Mouse (Mus musculus): Measurements from ENCODE around the gene 4933427D14Rik. TPM values are rescaled to one million over a fixed set of nuclear protein-coding genes. Genes with fewer than 3 reads are reported as not detected.
A peak's percentile ranks its signal among the peaks of the same experiment; 100 is the strongest.

4933427D14Rik gene
- polyA plus RNA-seq (2017; shearing (Covaris generic)) = 10 to 100 TPM; 19.2 to 24.4 TPM

DNA sequence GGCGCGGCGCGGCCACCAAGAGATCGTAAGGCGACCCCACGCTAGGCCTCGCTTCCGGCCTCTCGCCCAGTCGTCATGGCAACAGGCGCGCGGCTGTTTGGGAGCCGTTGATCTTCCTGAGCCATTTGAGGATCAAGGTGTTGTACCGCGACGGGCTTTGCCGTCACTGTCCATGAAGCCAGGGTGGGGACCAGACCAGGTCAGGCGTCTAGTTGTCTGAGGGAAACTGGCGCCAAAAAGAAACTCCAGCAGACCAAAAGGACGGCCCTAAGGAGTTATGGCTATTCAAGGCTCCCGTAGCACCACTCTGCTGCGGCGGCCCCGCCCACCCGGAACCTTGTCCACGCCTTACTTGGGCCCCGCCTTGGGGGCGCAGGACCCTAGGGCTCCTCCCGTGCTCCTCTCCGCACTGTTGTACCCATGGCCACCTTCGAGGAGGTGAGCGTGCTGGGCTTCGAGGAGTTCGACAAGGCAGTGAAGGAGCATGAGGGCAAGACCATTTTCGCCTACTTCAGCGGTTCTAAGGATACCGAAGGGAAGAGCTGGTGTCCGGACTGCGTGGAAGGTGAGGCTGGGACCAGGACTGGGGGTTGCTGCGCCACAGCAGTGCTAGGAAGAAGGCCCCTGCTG, at the start of gene 4933427D14Rik, which contains the start of gene Txndc17:
4933427D14Rik (minus strand) TSS at position 256 of the 630 bp plus-strand sequence.
Txndc17 (plus strand) TSS at position 344 of the 630 bp plus-strand sequence.
- ATAC-seq = peak; percentile 92

DNA sequence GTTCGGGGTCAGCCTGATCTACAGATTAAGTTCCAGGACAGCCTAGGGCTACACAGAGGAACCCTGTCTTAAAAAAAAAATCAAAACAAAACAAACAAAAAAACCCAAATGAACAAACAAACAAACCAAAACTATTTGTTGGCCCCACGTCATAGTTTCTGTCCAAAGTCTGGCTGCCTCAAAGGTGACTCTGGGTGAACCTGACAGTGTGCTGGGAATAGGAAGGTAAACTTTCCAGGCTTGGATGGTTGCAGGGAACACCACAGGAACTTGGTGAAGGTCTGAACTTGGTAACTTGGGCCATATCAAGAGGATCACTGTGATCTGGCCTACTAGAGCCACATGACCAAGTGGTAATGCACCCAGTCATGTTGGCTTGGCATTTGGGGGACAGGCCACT, 49.2 kb upstream of the 4933427D14Rik start:
- no peak for ATAC-seq

DNA sequence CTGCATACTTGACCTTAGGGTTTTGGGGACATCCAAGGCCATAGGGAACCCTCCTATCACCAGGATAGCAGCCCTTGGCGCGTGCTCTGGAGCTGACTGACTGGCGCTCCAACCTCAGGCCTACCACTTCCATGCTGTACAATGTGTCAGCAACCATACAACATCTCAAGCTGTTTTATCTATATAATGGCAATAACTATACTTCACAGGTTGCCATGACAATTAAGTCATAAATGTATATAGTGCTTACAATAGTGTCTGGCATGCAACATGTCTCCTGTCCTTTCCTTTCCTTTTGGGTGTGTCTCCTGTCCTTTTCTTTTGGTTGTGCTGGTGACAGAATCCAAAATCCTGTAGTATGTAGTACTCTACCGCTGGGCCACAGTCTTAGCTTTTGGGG, 48.4 kb upstream of the 4933427D14Rik start:
- ATAC-seq = no peak

DNA sequence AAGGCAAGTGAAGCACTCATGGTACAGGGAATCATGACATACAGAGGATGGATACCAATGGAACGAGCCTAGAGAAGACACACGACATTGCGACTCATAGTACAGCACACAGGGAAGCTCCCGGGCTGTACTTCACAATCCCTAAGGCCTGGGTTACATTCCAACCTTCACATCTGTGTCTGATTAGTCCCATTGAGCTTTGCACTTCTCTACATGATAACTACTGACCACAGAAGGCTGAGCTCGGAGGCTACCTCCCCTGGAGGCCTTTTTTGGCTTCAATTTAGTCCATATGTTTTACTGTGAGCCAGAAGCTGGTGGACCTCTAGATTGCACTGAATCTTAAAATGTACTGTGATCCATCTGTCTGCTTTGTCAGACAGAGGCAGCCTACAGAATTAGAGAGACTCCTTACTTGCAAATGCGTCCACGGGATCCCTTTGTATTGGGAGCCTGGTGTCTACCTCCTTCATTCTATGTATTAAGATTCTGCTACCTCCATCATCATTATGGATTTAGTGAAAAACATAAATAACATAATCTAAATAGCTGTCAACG, 38.0 kb upstream of the 4933427D14Rik start:
- ATAC-seq = no peak

DNA sequence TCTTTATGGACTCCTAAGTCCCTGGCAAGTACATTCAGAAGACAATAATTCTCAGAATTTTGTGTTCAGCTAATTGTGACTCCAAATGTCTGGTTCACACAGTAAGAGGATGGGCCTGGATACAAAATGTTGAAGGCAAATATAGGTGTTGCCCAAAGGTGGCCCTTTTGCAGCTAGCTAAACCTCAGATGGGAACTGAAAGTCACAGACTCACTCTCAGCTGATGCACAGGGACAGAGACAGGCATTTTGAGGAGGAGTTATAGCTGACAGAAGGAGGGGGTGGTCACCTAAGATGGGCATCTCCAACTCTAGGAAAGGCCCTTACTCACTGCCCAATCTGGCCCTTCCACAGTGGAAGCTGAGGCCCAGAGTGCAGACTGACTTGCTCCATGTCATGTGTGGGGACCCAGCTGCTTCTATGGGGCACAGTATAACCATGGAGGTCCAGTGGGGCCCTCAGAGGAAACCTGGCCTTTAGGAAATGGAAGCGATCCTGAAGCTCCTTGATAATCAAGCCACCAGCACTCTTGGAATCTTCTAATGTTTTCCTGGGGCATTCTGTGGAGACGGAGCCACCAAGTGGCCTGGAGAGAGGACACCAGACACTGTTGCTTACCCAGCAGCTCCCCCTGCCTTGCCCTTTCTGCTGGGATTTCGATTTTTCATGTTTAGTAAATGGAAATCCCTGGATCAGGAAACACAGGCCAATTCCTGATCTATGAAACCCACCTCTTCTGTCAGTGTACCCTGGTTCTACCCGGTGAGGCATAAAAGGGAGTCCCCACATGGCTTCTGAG, 33.0 kb upstream of the 4933427D14Rik start:
- no peak for ATAC-seq

DNA sequence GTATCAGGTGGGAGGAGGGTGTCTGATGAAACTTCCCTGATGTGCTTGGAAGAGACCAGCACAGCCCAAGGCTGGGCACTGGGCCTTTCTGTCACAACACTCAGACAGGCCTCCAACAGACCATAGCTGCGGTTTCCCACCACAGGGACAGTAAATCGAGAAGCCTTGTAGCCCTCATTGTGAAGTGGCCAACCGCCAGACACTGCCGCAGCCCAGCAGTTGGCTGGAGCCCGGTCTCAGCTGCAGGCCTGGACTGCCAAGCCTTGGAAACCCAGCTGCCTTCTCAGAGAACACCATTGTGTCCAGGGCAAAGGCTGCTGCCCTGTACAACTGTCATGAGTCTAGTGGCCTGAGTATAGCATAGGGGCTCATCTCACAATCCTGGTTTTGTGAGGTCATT, 26.8 kb upstream of the 4933427D14Rik start:
- no peak for ATAC-seq

DNA sequence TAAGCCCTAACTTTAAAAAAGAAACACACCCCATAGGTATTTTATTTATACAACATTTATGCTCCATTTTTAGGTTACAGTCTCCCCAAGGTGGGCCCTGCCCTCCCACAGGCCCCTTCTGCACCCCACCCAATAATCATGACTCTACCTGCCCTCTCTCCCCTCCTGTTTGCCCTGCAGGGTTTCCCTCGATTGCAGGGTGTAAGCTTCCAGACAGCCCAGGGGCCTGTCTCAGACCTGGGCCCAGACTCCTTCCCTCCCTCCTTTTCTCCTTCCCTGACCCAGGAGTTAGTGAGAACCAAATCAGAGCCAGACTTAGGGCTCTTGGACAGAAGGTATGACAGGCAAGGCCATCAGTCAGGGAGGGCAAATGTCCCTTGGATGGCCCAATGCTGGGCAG, 25.7 kb upstream of the 4933427D14Rik start:
- ATAC-seq = no peak

DNA sequence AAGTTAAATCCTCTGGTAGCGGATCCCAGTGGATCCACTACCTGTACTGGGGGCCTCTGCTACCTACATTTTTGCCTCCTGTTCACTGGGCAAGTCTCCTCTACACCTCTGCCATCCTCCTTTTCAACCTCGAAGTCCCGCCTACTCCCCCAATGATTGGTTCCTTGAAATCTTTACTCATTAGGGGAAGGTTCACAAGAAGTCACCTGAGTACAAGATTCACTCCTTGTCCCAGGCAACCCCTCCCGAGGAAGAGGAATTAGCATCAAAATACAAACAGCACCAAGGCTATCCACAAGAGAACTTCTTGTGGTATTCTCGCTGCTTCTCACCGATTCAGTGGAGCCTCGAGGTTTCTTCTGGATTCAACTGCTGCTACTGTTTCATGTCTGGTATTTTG, 24.8 kb upstream of the 4933427D14Rik start:
- ATAC-seq = no peak

DNA sequence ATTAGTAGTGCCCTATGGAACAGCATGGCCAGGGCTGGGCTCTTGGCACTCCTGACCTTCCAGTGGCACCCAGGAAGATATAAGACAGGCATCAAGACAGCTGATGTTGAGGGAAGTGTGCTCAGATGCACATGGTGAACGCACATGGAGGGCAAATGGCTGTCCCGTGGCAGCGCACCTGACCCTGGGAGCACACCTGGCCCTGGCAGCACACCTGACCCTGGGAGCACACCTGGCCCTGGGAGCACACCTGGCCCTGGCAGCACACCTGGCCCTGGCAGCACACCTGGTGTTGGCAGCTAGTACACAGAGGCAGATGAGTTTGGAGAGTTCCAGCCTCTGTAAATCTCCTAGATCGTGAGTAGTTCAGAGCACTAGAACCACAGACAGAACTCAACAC, 21.3 kb upstream of the 4933427D14Rik start:
- ATAC-seq = no peak

DNA sequence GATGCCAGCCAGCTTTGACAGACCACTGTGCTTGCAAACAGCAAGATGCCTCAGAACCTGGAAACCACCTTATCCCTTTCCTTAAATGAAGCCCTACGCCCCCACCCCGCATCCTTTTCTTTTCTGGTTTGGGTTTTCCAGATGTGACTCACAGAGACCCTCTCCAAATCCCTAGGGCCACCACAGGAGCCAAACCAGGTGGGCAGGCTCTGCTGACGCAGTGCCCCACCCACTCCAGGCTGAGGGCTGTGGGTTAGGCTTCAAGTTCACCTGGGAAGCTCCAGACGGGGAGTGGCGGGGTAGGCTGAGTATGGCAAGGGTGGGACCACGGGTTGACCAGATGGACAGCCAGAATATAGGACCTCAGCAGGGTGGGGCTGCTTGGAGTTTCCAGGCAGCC, 19.6 kb upstream of the 4933427D14Rik start:
- ATAC-seq = no peak

DNA sequence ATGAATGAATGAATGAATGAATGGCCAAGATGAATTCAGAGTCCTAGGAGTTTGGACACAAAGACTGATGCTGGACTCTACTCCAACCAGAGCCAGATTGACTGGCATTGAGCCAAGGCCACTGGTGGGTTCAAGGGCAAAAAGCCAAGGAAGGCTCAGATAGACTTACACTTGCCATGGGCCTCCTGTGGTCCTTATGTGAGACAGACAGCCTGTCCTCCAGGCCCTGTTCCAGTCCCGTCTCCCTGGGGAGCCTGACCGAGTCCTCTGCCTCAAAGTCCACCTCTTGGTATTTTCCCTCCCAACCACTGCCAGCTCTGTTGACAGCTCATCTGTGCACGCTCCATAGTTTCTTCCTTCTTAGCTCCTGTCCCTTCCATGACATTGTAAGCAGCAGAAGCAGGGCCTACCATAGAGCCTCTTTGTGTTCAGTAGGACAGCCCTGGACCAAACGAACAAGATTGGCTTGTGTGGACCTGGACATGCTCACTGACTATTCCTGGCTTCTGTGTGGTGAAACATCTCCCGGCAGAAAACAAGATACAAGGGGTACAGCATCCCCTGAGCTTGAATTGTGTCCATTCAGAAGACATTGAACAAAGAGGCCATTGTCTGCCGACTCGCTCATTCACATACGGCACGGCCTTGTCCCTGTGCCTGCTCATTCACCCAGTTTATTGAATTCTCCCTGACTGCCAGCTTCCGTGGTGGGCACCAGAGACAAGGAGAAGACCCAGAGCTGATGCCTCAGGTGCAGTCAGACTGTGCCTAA, 18.9 kb upstream of the 4933427D14Rik start:
- no peak for ATAC-seq

DNA sequence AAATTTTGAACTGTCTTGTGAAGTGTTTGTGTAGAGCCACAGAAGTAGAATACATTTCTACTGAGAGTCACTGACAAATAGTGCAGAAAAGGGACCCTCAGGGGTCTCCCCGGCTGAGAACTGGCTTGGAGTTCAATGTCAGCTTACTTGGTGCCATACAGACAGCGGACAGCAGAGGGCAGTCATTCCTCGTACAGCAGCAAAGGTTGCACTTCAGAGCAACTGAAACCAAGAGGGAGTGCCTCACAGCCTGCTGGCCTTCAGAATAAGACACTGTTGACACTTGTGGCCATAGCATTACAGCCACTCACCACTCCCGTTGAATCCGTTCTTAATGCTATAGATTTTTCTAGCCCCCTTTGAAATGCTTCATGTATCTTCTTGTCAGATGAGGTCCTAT, 17.6 kb upstream of the 4933427D14Rik start:
- ATAC-seq = peak; percentile 76

DNA sequence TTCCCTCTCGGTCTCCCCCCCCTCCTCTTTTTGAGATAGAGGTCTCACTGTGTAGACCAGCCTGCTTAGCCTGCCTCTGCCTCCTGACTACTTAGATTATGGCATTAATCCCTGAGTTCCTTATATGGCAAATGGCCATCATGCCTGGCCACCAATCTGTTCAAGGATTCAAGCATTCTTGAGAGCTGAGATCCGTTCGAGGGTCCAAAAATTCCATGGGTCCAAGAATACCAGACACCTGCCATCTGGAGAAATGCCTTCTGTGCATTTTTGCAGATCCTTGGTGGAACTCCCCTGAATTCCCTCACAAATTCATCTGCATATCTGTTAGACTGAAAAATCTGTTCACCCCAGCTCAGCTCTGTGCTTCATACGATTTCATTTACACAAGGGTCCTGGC, 16.2 kb upstream of the 4933427D14Rik start:
- no peak for ATAC-seq

DNA sequence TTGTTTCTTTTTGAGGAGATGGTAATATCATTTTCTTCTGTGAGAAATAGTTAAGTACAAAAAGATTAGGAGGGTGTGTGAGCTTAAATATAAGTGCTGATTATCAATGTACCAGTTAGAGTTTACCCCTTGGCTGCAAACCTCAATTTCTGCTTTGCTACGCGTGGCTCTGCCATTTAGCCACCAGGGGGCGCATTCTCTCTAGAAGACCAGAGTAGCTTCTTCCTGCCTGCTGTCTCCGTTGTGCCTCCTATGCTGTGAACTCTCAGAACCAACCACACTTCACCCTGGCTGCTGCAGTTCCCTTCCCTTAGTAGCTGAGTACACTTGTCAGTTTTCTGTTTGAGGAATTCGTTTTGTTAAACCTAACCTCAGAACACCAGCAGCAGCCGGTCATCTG, 14.0 kb upstream of the 4933427D14Rik start:
- peak; percentile 89 for ATAC-seq

DNA sequence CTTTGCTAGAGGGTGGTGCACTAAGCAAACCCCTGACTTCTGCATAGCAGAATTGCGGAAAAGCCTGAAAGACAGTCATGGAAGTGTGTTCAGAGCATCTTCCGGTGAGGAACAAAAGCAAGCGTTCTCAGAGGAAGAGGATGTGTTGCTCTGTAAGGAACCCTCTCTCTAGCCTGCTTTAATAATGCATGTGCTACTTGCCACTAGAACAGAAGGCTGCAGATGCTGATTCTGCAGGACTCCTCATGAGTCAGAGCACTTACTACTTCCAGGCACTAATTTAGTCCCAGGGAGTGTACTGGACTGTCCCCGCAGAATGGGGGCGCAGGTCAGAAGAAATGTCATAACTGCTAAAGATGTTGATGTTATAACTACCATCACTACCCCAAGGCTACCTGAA, 9.9 kb upstream of the 4933427D14Rik start:
- ATAC-seq = no peak

DNA sequence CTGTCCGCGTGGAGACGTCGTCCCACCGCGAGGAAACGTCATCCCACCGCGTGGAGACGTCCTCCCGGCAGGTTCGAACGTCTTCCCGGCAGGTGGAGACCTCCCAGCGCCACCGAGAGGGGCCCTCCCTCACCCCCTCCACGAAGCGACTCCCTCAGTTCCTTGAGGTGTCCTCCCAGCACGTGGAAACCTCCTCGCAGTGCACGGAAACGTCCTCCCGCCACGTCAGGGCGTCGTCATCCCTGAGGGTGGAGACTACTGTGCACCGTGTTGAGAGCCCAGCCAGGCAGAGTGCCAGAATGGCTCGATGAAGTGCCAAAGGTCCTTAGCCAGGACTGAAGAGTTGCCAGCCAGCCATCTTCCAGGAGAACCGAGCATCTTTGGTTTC, 8.1 kb upstream of the 4933427D14Rik start, which contains the start of gene Med31:
Med31 (minus strand) TSS at position 183 of the 388 bp plus-strand sequence.
- peak; percentile 61 for ATAC-seq

DNA sequence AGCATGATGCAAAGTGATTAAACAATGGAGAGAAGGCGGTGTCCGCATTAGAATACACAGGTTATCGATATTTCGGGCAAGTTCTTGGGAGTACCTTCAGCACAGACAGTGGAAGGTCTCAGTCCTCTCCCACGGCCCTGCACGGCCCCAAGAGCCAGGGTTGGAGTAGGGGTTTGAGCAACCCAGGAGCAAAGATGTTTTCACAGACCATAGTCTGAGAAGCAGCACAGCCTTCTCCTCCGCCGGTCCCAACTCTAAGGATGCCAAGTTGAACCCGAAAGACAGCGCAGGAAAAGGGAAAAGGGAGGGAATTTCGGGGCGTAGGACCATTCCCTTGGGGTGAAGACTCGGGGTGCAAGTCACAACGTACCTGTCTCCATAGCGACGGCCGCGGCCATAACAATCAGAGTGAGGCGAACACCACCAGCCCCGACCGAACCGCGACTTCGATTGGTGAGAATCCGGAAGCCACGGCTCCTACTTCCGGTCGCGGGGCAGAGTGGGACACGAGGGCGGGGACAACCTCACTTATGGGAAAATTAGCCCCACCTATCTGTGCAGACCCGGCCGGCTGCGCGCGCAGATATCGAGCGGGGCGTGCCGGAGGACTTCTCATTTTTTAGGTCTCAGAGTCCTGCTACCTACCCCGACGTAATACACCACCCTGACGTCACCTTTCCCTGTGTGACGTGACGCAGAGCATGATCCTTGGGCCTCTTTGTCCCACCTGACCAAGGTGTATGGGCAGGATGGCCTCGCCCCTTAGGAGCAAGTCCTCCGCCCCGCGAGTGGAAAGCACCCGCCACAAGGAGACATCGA, 7.5 kb upstream of the 4933427D14Rik start:
- peak; percentile 92 for ATAC-seq

DNA sequence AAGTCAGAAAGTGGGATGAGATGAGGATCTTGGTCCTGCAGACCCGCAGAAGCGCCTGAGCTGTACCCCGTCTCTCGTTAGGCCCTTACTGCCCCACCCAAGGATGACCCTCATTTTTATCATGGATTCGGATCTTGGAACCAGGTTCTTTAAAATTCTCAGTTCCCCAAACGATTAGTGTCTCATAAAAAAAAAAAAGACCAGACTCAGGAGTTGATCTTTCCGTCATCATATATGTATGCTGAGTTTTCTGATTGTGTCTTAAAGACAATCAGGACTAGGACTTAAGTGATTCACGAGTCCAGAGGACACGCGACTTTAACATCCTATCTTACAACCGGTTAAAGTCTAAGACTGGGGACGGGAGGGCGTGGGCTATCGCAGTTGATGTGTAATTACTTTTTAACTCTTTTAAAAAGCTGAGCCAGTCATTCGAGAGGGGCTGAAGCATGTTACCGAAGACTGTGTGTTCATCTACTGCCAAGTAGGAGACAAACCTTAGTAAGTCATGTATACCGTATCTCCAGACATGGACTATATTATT, 647 bp upstream of the 4933427D14Rik start:
- no peak for ATAC-seq

DNA sequence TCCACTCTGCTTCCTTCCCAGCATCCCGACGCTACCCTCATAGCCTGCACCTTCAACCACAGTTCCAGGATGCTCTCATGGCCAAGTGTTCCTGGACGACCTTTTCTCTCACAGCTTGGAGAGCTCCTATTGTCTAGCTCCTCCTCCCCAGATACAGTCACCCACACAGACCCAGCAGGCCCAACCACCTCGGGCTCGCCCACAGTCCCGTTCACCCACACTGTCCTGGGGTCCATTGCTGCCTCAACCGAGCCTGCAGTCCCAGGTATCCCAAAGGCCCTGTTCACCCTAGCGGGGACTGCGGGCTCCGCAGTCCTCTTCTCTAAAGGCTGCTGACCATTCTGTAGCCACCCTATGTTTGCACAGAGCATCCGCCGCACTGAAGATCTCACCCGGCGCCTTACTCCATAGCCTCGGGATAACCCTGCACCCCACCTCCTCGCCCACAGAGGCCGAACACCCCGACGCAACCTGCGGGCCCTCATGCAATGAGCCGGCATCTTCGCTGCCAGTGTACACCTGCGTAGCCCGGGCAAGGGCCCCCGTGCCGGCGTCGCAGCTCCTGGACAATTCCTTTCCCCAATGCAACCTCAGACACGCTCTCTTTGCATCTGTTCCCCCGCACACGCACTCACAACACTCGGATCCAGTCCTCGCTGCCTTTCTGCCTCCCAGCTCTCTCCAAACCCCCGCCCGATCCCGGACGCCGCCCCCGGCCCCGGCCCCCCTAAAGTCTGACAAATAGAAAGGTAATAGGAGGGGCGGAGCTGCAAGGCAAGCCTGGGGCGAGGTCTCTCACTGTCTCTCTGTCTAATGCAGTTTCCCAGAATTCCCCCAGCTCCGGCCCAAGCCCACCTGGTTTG, 687 bp downstream of the 4933427D14Rik start, which contains the start of gene Gm43951:
Gm43951 (minus strand) TSS at position 500 of the 863 bp plus-strand sequence.
- ATAC-seq = peak; percentile 23

DNA sequence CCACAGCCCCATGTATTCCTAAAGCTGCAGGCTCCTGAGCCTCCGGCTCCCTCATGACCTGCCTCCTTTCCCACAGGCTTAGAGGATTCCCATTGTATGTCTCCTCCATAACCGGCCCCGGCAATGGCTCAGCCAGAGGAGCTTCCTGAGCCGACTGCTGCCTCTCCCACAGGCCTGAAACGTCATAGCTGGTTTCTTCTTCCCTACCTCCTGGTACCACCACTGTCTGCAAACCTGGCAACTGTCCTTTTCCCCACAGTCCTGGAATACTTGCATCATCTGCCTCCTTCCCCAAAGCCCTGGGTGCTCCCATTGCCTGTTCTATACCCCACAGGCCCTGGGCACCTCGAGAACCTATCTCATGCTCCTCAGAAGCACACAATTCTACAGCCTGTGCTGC, 2.0 kb downstream of the 4933427D14Rik start:
- ATAC-seq = no peak

DNA sequence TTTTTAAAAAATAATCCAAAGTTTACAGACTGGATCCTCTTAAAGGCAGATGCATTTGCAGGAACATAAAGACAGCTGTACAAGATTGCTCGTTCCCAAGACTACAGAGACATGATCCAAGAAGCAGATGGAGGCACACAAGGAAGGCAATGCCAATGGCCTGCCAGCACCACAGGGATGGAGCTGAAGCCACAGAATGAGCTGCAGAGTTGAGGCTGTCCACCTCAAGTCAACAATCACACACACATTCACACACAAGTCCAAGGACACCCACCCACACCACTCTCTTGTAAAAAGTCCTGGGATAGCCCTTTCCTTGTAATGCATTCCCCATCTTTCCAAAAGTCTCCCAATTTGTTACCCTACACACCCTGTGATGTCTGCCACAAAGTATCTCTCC, 3.8 kb downstream of the 4933427D14Rik start:
- ATAC-seq = no peak
